Mouse (Mus musculus): ENCODE measurements around the gene Myo1e.

DNA sequence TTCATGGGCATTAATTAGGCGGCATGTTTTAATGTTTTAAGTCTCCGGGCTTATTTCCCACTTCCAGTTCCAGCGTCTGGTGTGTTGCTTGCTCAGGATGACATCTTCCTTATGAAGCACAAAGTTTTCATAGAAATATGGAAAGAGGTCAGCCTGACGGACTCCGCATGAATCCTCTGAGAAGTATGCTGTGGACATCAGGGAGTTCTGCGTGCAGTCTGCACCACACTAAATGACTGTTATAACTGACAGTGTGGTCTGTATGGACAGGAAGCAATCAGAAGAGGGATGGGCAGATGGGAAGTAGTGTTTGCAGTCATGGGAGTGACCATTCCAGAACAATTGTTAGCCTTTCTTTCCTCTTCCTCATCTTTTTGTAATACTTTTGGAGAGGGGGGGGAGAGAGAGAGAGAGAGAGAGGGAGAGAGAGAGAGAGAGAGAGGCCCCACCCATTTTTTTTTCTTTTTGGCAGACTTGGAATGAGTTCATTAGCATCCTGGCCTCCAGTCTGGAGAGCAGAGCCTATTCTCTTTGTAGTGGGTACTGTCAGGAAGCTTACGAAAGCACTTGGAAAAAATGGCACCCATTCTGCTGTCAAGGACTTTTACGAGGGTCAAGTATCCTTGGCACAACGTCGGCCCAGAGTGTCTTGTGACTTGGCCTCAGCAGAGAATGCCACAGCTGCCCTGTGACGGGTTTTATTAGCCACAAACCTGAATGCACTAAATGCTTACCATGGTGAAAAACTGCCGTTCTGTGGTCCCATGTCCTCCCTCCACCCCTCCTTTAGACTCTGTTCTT is 42.9 kb downstream of the Myo1e start:
- TF ChIP-seq CTCF (IDR thresholded peaks at IDR 0.05; ENCODE audit: low read depth), result no peak
- TF ChIP-seq EP300 (optimal IDR thresholded peaks at IDR 0.05), result no peak

All from stomach, postnatal 0 days (tissue).